Mouse (Mus musculus): Measurements from ENCODE around the gene Capza1. TPM values are rescaled to one million over a fixed set of nuclear protein-coding genes. Genes with fewer than 3 reads are reported as not detected.

Gene Capza1
- polyA plus RNA-seq, 2 experiments = 88.6 to 198 TPM

GRCm38 (mm10) chr3:104796430-104797082, 67.7 kb downstream of the Capza1 start:
- Histone ChIP-seq H3K4me2 (replicated peaks; ENCODE audit: low read depth, low read length, severe bottlenecking) (no peak overlapping the region), H3K36me3 (ENCODE audit: control insufficient read depth, insufficient read depth, low read length) (peaks cover 88% of the 10 kb centered on the region), H3K4me1 (ENCODE audit: control insufficient read depth, insufficient read depth, low read length) (peaks cover 45% of the 10 kb centered on the region), H3K27me3 (ENCODE audit: control insufficient read depth, insufficient read depth, low read length) (no peaks in the 10 kb centered on the region), H3K4me3 (replicated peaks; ENCODE audit: low read length) (no peak overlapping the region), H3K9me3 (ENCODE audit: control insufficient read depth, low read length) (no peaks in the 10 kb centered on the region), H3K27ac (replicated peaks; ENCODE audit: low read depth, low read length) (no peak overlapping the region), H3K9ac (ENCODE audit: low read depth, low read length, severe bottlenecking) (no peak overlapping the region)
- WGBS = 74% methylated on average over 15 of the region's 15 CpGs
- DNase-seq (ENCODE audit: low spot score) (no peak), ATAC-seq (ENCODE audit: low FRiP score, low read depth) (no peak)
- no peak for TF ChIP-seq POLR2A (IDR thresholded peaks at IDR 0.05; ENCODE audit: borderline replicate concordance, extremely low read depth, insufficient read depth, insufficient read length)

DNA sequence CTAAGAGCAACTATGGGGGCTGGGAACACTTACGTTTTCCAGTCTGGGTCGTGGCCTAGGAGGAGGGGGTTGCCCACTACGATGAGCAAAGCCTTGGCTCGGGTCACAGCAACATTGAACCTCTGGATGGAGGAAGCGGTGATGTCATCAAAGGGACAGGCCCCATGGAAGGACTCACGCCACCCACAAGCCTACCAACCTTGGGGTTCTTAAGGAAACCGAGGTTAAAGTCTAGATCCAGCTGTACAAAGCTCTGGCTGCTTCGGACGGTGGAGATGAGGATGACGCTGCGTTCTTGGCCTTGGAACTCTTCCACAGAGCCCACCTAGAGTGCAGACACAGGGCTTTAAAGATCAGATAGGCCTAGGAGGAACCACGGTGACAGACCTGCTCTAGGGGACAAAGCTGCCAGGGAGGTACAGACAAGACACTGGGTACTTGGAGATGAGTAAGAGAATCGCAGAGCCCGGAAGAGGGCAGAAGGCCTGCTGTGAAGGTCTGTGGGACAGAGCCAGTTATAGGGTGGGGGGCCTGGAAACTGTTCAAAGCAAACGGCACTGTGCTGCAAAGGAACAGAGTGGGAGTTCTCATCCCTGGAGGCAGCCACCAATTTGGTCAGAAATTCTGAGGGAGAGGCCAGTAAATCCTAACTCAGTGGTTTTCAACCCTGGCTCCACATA, 68.5 kb downstream of the Capza1 start:
- Histone ChIP-seq H3K4me1 (ENCODE audit: control insufficient read depth, insufficient read depth, low read length) (peaks cover 52% of the 10 kb centered on the region), H3K9me3 (ENCODE audit: control insufficient read depth, low read length) (no peaks in the 10 kb centered on the region), H3K27ac (replicated peaks; ENCODE audit: low read depth, low read length) (0 out of 2 replicates have a peak overlapping the region, but pooled peaks have one; percentile 26), H3K4me2 (replicated peaks; ENCODE audit: low read depth, low read length, severe bottlenecking) (no peak overlapping the region), H3K27me3 (ENCODE audit: control insufficient read depth, insufficient read depth, low read length) (no peaks in the 10 kb centered on the region), H3K4me3 (replicated peaks; ENCODE audit: low read length) (no peak overlapping the region), H3K36me3 (ENCODE audit: control insufficient read depth, insufficient read depth, low read length) (peaks cover 84% of the 10 kb centered on the region), H3K9ac (ENCODE audit: low read depth, low read length, severe bottlenecking) (no peak overlapping the region)
- no peak for DNase-seq (ENCODE audit: low spot score)
- ATAC-seq (ENCODE audit: low FRiP score, low read depth) = no peak
- WGBS = 69% methylated on average over 15 of the region's 15 CpGs
- no peak for TF ChIP-seq POLR2A (IDR thresholded peaks at IDR 0.05; ENCODE audit: borderline replicate concordance, extremely low read depth, insufficient read depth, insufficient read length)

DNA sequence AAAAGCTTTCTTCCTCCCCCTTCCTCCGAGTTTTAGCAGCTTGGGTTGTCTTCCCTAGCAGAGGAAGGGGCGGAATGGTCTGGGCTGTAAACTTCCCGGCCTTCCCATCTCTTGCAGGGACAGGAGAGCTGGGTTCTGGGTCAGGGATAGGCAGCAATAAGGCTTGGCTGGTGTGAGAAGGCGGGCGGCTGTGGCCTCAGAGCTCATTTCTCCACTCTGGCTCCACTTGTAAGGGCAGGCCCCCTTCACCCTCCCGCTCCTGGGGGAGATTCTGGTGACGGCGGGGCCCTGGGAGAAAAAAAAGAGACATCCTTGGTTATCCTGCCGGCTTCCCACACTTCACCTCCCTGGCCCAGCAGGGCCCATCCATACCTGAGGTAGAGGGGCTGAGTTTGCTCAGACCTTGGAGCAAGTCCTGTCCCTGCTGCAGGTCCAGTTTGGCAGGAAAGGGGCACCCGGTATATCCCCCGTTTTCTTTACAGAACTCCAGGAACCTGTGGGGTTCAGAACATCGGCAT, 69.3 kb downstream of the Capza1 start:
- H3K36me3 ChIP-seq (ENCODE audit: control insufficient read depth, insufficient read depth, low read length) = peaks cover 77% of the 10 kb centered on the region
- H3K4me3 ChIP-seq (replicated peaks; ENCODE audit: low read length) = no peak overlapping the region
- no peak overlapping the region for H3K4me2 ChIP-seq (replicated peaks; ENCODE audit: low read depth, low read length, severe bottlenecking)
- WGBS = 49% methylated on average over 12 of the region's 12 CpGs
- no peak overlapping the region for H3K9ac ChIP-seq (ENCODE audit: low read depth, low read length, severe bottlenecking)
- peak overlapping the region; percentile 3; the same call in 1 of the 2 replicates for H3K27ac ChIP-seq (replicated peaks; ENCODE audit: low read depth, low read length)
- no peaks in the 10 kb centered on the region for H3K9me3 ChIP-seq (ENCODE audit: control insufficient read depth, low read length)
- DNase-seq (ENCODE audit: low spot score) (no peak), ATAC-seq (ENCODE audit: low FRiP score, low read depth) (no peak)
- peaks cover 57% of the 10 kb centered on the region for H3K4me1 ChIP-seq (ENCODE audit: control insufficient read depth, insufficient read depth, low read length)
- TF ChIP-seq POLR2A (IDR thresholded peaks at IDR 0.05; ENCODE audit: borderline replicate concordance, extremely low read depth, insufficient read depth, insufficient read length) = no peak
- no peaks in the 10 kb centered on the region for H3K27me3 ChIP-seq (ENCODE audit: control insufficient read depth, insufficient read depth, low read length)

GRCm38 (mm10) chr3:104793871-104794828, 70.2 kb downstream of the Capza1 start:
- ATAC-seq (ENCODE audit: low FRiP score, low read depth) = peak; percentile 86
- Histone ChIP-seq H3K27me3 (ENCODE audit: control insufficient read depth, insufficient read depth, low read length) (no peaks in the 10 kb centered on the region), H3K4me2 (replicated peaks; ENCODE audit: low read depth, low read length, severe bottlenecking) (peak overlapping the region; percentile 15; the same call in 1 of the 2 replicates), H3K36me3 (ENCODE audit: control insufficient read depth, insufficient read depth, low read length) (peaks cover 68% of the 10 kb centered on the region), H3K9me3 (ENCODE audit: control insufficient read depth, low read length) (no peaks in the 10 kb centered on the region), H3K27ac (replicated peaks; ENCODE audit: low read depth, low read length) (peak overlapping the region; percentile 78), H3K9ac (ENCODE audit: low read depth, low read length, severe bottlenecking) (no peak overlapping the region), H3K4me3 (replicated peaks; ENCODE audit: low read length) (no peak overlapping the region), H3K4me1 (ENCODE audit: control insufficient read depth, insufficient read depth, low read length) (peaks cover 57% of the 10 kb centered on the region)
- 58% methylated on average over 20 of the region's 20 CpGs for WGBS
- no peak for TF ChIP-seq POLR2A (IDR thresholded peaks at IDR 0.05; ENCODE audit: borderline replicate concordance, extremely low read depth, insufficient read depth, insufficient read length)
- DNase-seq (ENCODE audit: low spot score) = peak; percentile 97
